Mouse (Mus musculus) heart, postnatal 0 days (tissue): ENCODE measurements around the gene Traf3.

Experiments used
- CTCF ChIP-seq: IDR thresholded peaks from 2 replicates; pipeline ENCODE4 v1.5.1; 2016; ENCODE audit warnings: antibody characterized with exemption, control low read depth, low read depth
- EP300 ChIP-seq: IDR thresholded peaks from 2 replicates; pipeline ENCODE4 v1.6.1; 2016; ENCODE audit warnings: antibody characterized with exemption, low read depth

GRCm38 (mm10) chr12:111234383-111234782 is 68.2 kb downstream of the Traf3 start:
- TF ChIP-seq CTCF (no peak), EP300 (no peak)
